In genomic region chr19:5924713-5925093, GRCm38 (mm10) we compare ENCODE assay signal across 8 mouse cellular contexts. TPM values are rescaled to one million over a fixed set of nuclear protein-coding genes. Genes with fewer than 3 reads are reported as not detected.
A peak's percentile ranks its signal among the peaks of the same experiment; 100 is the strongest.
DNase-seq lines count a peak whose midpoint lies in the region; ATAC-seq and TF ChIP-seq lines count a peak whose summit lies in the region.

Gene Cdc42ep2 (minus strand): TSS chr19:5924816.

- peak; percentile 86 for ATAC-seq in erythroid progenitor cell, adult 5-6 weeks (replicated peaks; ENCODE audit: low FRiP score, poor library complexity, severe bottlenecking)
- ATAC-seq in heart, embryonic 12.5 days (ENCODE audit: insufficient number of reproducible peaks, low FRiP score) = peak; percentile 94
- peak; percentile 90 for ATAC-seq in kidney, postnatal 0 days (replicated peaks; ENCODE audit: low FRiP score, low read depth)
- peak; percentile 89 for ATAC-seq in liver, embryonic 11.5 days (replicated peaks; ENCODE audit: low FRiP score)
- peak; percentile 95 for ATAC-seq in stomach, embryonic 14.5 days (ENCODE audit: insufficient number of reproducible peaks, insufficient read depth, low FRiP score, low read depth)

- no peaks in the 10 kb centered on the region for H3K27me3 ChIP-seq in heart, embryonic 12.5 days (replicated peaks)
- no peaks in the 10 kb centered on the region for H3K27me3 ChIP-seq in kidney, postnatal 0 days (ENCODE audit: insufficient read depth, low read length)
- H3K27me3 ChIP-seq in liver, embryonic 11.5 days (replicated peaks; ENCODE audit: control insufficient read depth, insufficient read depth, low read length) = no peaks in the 10 kb centered on the region; the same call in 1 of the 2 replicates
- no peaks in the 10 kb centered on the region for H3K27me3 ChIP-seq in stomach, embryonic 14.5 days (ENCODE audit: control insufficient read depth, insufficient read depth, low read length)

- peak within 1 kb of the TSS; percentile 91 for H3K4me2 ChIP-seq in heart, embryonic 12.5 days
- peak within 1 kb of the TSS; percentile 97 for H3K4me2 ChIP-seq in kidney, postnatal 0 days (ENCODE audit: low read length)
- H3K4me2 ChIP-seq in liver, embryonic 11.5 days = peak within 1 kb of the TSS; percentile 96
- peak within 1 kb of the TSS; percentile 97 for H3K4me2 ChIP-seq in stomach, embryonic 14.5 days (replicated peaks; ENCODE audit: low read depth, low read length)

- H3K4me3 ChIP-seq in heart, embryonic 12.5 days = peak within 1 kb of the TSS; percentile 70
- peak within 1 kb of the TSS; percentile 75 for H3K4me3 ChIP-seq in kidney, postnatal 0 days (replicated peaks; ENCODE audit: low read depth, low read length)
- peak within 1 kb of the TSS; percentile 59 for H3K4me3 ChIP-seq in liver, embryonic 11.5 days (ENCODE audit: low read depth, low read length)
- peak within 1 kb of the TSS; percentile 45 for H3K4me3 ChIP-seq in stomach, embryonic 14.5 days (ENCODE audit: low read depth, low read length)

- no peaks in the 10 kb centered on the region for H3K36me3 ChIP-seq in heart, embryonic 12.5 days
- no peaks in the 10 kb centered on the region for H3K36me3 ChIP-seq in kidney, postnatal 0 days (ENCODE audit: insufficient read depth, low read length)
- H3K36me3 ChIP-seq in liver, embryonic 11.5 days (ENCODE audit: control insufficient read depth, insufficient read depth, low read length) = no peaks in the 10 kb centered on the region
- no peaks in the 10 kb centered on the region for H3K36me3 ChIP-seq in stomach, embryonic 14.5 days (ENCODE audit: control insufficient read depth, insufficient read depth, low read length)

- H3K4me1 ChIP-seq in heart, embryonic 12.5 days (replicated peaks) = peaks cover 46% of the 10 kb centered on the region
- H3K4me1 ChIP-seq in kidney, postnatal 0 days (replicated peaks; ENCODE audit: insufficient read depth, low read length) = peaks cover 46% of the 10 kb centered on the region
- peaks cover 36% of the 10 kb centered on the region for H3K4me1 ChIP-seq in liver, embryonic 11.5 days (replicated peaks; ENCODE audit: control insufficient read depth, insufficient read depth, low read length)
- H3K4me1 ChIP-seq in stomach, embryonic 14.5 days (ENCODE audit: control insufficient read depth, insufficient read depth, low read length) = peaks cover 25% of the 10 kb centered on the region

- peak; percentile 92 for DNase-seq in CD4-positive helper T cell, adult 2 months (ENCODE audit: low read depth, low spot score)
- peak; percentile 83 for DNase-seq in brain, embryonic 18.5 days (ENCODE audit: low read depth, low spot score)
- DNase-seq in kidney, postnatal 0 days (ENCODE audit: low spot score) = peak; percentile 99
- DNase-seq in liver, embryonic 11.5 days (ENCODE audit: low spot score) = peak; percentile 94
- peak; percentile 93 for DNase-seq in naive thymus-derived CD4-positive, alpha-beta T cell, adult 2 months (ENCODE audit: low read depth)

- H3K27ac ChIP-seq in heart, embryonic 12.5 days (ENCODE audit: poor library complexity, severe bottlenecking) = peak within 1 kb of the TSS; percentile 86
- peak within 1 kb of the TSS; percentile 95 for H3K27ac ChIP-seq in kidney, postnatal 0 days
- H3K27ac ChIP-seq in liver, embryonic 11.5 days (ENCODE audit: low read depth, low read length) = peak within 1 kb of the TSS; percentile 54
- H3K27ac ChIP-seq in stomach, embryonic 14.5 days (ENCODE audit: low read length) = peak within 1 kb of the TSS; percentile 62

- TF ChIP-seq CTCF in kidney, postnatal 0 days (IDR thresholded peaks at IDR 0.05; ENCODE audit: low read depth) = no peak

- H3K9me3 ChIP-seq in heart, embryonic 12.5 days (replicated peaks) = no peaks in the 10 kb centered on the region
- no peaks in the 10 kb centered on the region for H3K9me3 ChIP-seq in kidney, postnatal 0 days (replicated peaks; ENCODE audit: low read length)
- H3K9me3 ChIP-seq in liver, embryonic 11.5 days (ENCODE audit: control insufficient read depth, low read length) = no peaks in the 10 kb centered on the region
- no peaks in the 10 kb centered on the region for H3K9me3 ChIP-seq in stomach, embryonic 14.5 days (ENCODE audit: control insufficient read depth, low read depth, low read length)

- 0% methylated on average over 18 of the region's 18 CpGs for WGBS in heart, embryonic 12.5 days
- 0% methylated on average over 18 of the region's 18 CpGs for WGBS in kidney, postnatal 0 days
- WGBS in liver, embryonic 11.5 days = 0% methylated on average over 18 of the region's 18 CpGs
- WGBS in stomach, embryonic 14.5 days = 1% methylated on average over 18 of the region's 18 CpGs

- peak within 1 kb of the TSS; percentile 76 for H3K9ac ChIP-seq in heart, embryonic 12.5 days
- peak within 1 kb of the TSS; percentile 71 for H3K9ac ChIP-seq in kidney, postnatal 0 days (ENCODE audit: low read depth, low read length)
- H3K9ac ChIP-seq in liver, embryonic 11.5 days (ENCODE audit: low read depth, low read length) = peak within 1 kb of the TSS; percentile 64
- peak within 1 kb of the TSS; percentile 25; the same call in 1 of the 2 replicates for H3K9ac ChIP-seq in stomach, embryonic 14.5 days (replicated peaks; ENCODE audit: low read depth, low read length)

RNA-seq across cellular contexts. Expression of gene Cdc42ep2, which starts in this region (rescaled TPM):
- 0.72 TPM in 1 of 2 replicates, not detected in the other for total RNA-seq in erythroid progenitor cell, adult 5-6 weeks (2015; ENCODE audit: low replicate concordance)
- total RNA-seq in erythroid progenitor cell, adult 5-6 weeks (2017; ENCODE audit: low replicate concordance) = not detected in 2 replicates
- 6.5 and 7.3 TPM in 2 replicates for polyA plus RNA-seq in heart, embryonic 12.5 days (2016; fragmentation: Nextera tagmentation; extraction: Ambion mirVana)
- 13.2 and 14.2 TPM in 2 replicates for polyA plus RNA-seq in kidney, postnatal 0 days (2015; fragmentation: Nextera tagmentation; extraction: Ambion mirVana)
- polyA plus RNA-seq in liver, embryonic 11.5 days (2014; fragmentation: Nextera tagmentation; extraction: Ambion mirVana) = 5.1 TPM in 2 replicates
- polyA plus RNA-seq in stomach, embryonic 14.5 days (2014; fragmentation: Nextera tagmentation; extraction: Ambion mirVana) = 7.3 and 7.4 TPM in 2 replicates

Comparison
In these comparisons a context has a peak if more than half of its experiments do, and no peak if none do; other contexts are left out.
1. Peak in every context shown above with its lines: DNase-seq, ATAC-seq, H3K4me3 ChIP-seq and H3K27ac ChIP-seq.
2. Peak in ATAC-seq in erythroid progenitor cell, adult 5-6 weeks; RNA of the gene not detected or under 1 TPM.
3. H3K9ac ChIP-seq: peak in every context shown above with its lines; median percentile 76 in heart, embryonic 12.5 days; 71 in kidney, postnatal 0 days; 64 in liver, embryonic 11.5 days; 25 in stomach, embryonic 14.5 days.